Mouse (Mus musculus) lung, adult 10 weeks (tissue): ENCODE results near the gene Psmd12. TPM values are rescaled to one million over a fixed set of nuclear protein-coding genes. Genes with fewer than 3 reads are reported as not detected.

Source experiments
- polyA plus RNA-seq: library from polyadenylated mRNA; stranded (reverse); fragments of 350-450 nt; fragmentation: Illumina TruSeq; extraction: RNeasy Lipid Tissue Mini Kit (QIAGEN cat#74804); gene quantifications from one replicate; pipeline ENCODE4 v1.2.3, GENCODE M21; 2014; ENCODE audit warnings: low read depth, low replicate concordance; ENCODE audit not compliant: insufficient read depth

Psmd12 gene
- polyA plus RNA-seq, result 42.0 TPM

DNA sequence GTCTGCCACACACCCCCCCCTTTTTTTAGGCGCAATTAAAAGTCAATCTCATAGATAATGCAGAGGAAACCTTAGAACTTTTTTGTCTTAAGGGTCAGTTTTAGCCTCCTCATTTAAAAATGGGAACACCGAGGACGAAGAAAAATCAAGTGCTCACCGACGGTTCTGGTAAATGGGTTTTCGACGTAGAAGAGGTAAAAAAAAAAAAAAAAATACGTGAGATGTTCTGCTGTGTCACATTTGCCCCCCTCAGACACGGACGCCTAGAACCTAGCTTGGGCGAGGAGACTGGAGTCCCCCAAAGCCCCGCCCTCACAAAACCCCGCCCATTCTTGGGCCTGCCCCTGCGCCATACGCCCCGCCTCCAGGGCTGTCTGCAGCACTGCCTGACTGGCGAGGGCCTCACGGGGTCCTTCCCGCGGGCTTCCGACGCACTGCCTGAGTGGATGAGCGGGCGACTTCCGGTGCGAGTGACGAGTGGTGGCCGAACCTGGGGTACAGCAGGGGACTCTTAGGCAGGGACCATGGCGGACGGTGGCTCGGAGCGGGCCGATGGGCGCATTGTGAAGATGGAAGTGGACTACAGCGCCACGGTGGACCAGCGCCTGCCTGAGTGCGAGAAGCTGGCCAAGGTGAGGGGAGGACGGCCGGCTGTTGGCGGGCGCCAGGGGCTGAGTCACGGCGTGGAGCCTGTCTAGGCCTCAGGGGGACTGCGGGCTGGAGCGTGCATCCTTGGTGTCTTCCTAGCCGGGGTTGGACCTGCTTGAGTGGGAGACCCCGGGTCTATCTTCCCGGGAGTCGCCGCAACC lies at the start of gene Psmd12:
Gene Psmd12 (plus strand): TSS at position 432 of the 809 bp plus-strand sequence.

DNA sequence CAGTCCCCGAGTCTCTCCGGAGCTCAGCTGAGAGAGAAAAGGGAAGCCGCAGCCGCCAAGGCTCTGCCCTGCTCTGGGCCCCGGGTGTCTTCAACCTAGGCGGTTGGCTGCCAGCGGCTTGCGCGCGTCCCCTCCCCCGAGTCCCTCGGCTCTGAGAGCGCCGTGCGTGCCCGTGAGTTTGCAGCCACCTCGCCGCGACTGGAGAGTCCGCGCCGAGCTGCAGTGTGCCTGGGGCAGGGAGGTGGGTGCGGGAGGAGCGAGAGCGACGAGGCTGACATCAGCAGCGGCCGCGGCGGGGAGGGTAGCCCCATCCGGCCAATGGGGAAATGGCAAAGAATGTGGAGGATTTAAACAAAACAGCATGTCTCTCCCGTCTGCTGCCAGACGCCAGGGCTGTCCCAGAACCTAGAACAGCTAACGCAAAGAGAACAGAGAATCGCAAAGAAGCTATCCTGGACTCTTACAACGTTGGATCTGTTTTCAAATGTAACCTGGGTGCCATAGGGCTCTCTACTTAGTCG lies 8.7 kb upstream of the Psmd12 start, which contains the start of gene Pitpnc1:
Gene Pitpnc1 (minus strand): TSS at position 179 of the 521 bp plus-strand sequence.

DNA sequence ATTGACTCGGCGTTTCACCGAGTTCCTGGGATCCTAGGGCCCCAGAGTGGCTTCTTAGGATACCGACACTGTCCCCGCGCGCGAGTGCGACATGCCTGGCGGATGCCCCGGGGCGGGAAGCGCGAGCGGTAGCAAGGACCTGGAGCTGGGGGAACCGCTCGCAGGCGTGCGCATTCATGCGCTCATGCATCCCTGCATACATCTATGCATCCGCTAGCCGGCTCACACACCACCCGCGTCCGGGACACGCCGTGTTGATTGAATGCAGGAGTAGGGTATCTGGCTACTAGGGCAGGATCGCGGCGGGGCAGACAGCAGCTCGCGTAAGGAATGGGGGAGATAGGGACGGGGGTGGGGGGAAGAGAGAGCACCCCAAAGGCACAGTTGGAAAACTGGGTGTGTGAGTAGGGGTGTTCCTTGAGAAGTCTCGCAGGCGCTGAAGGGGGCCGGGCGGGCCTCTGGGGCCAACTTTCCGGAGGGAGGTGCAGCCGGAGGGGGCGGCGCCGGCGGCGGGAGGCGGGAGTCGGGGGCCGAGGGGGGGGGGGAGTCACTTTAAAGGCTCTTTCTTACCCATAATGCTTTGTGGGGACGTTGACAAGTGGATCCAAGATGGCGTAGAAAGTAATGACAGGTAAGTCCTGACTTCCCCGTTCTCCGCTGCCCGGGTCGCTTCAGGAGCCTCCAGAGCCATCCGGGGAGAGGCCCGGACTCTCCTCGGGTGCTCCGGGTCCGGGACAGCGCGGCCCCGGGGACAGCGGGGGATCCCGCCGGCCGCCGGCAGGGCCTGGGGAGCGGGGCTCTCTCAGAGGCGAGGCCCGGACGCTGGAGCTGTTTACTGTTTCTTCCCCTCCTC lies 68.3 kb downstream of the Psmd12 start, which contains the start of gene Helz:
Gene Helz (plus strand): TSS at position 580 of the 853 bp plus-strand sequence.

Other genes with a start within 250 kb of the Psmd12 start
- 21.0 TPM for gene Pitpnc1, start 8.8 kb upstream of the Psmd12 start, polyA plus RNA-seq
- 3.2 TPM for gene Helz, start 68.4 kb downstream of the Psmd12 start, polyA plus RNA-seq
- not detected for gene Cacng1, start 237.0 kb downstream of the Psmd12 start, polyA plus RNA-seq